Mouse (Mus musculus) midbrain, postnatal 0 days (tissue): ENCODE results near the gene Chst14. TPM values are rescaled to one million over a fixed set of nuclear protein-coding genes. Genes with fewer than 3 reads are reported as not detected.
A peak's percentile ranks its signal among the peaks of the same experiment; 100 is the strongest.

ENCODE experiments used
- ATAC-seq: fragments of 200-750 bp; cut with Nextera tagmentation; 2 replicates; pipeline ENCODE4 v1.8.0; 2017; ENCODE audit warnings: moderate number of reproducible peaks, mild to moderate bottlenecking, moderate TSS enrichment, moderate library complexity; ENCODE audit not compliant: low FRiP score
- DNase-seq: peaks from one replicate; pipeline ENCODE4 v3.0.0-alpha.2; 2015; ENCODE audit warnings: low spot score
- H3K27ac ChIP-seq: fragments of 300-500 bp; sonication (generic); 2 replicates; pipeline ENCODE4 v1.5.1; 2014; ENCODE audit warnings: low read depth, mild to moderate bottlenecking, low read length, mixed read lengths
- H3K27me3 ChIP-seq: fragments of 300-500 bp; sonication (generic); 2 replicates; pipeline ENCODE4 v1.6.1; 2014; ENCODE audit warnings: low read length, control low read depth, mixed read lengths; ENCODE audit not compliant: insufficient read depth
- H3K36me3 ChIP-seq: fragments of 300-500 bp; sonication (generic); 2 replicates; pipeline ENCODE4 v1.6.1; 2014; ENCODE audit warnings: low read length, control low read depth, mixed read lengths; ENCODE audit not compliant: insufficient read depth
- H3K4me1 ChIP-seq: fragments of 300-500 bp; sonication (generic); 2 replicates; pipeline ENCODE4 v1.6.1; 2014; ENCODE audit warnings: mild to moderate bottlenecking, control low read depth, antibody characterized with exemption, low read length, mixed read lengths; ENCODE audit not compliant: insufficient read depth
- H3K4me2 ChIP-seq: fragments of 300-500 bp; sonication (generic); 2 replicates; pipeline ENCODE4 v1.6.1; 2014; ENCODE audit warnings: low read depth, mild to moderate bottlenecking, low read length, mixed read lengths; ENCODE audit not compliant: poor library complexity, severe bottlenecking
- H3K4me3 ChIP-seq: fragments of 300-500 bp; sonication (generic); 2 replicates; pipeline ENCODE4 v1.5.1; 2014; ENCODE audit warnings: low read depth, mild to moderate bottlenecking, low read length, moderate library complexity
- H3K9ac ChIP-seq: fragments of 300-500 bp; sonication (generic); replicated peaks from 2 replicates; pipeline ENCODE4 v1.6.1; 2014; ENCODE audit warnings: mild to moderate bottlenecking, low read length, moderate library complexity, mixed read lengths; ENCODE audit not compliant: poor library complexity, severe bottlenecking
- H3K9me3 ChIP-seq: fragments of 300-500 bp; sonication (generic); 2 replicates; pipeline ENCODE4 v1.6.1; 2016; ENCODE audit warnings: low read length, control low read depth
- CTCF ChIP-seq: IDR thresholded peaks from 2 replicates; pipeline ENCODE4 v1.5.1; 2016; ENCODE audit warnings: antibody characterized with exemption, mild to moderate bottlenecking
- WGBS: fragments of 180-500 bp; shearing (Covaris S2); extraction: QIAGEN DNeasy Blood & Tissue Kit; methylation state at CpG from one replicate; pipeline ENCODE4 v1.1.7; 2014; 5-methylcytosine and 5-hydroxymethylcytosine counted together
- polyA plus RNA-seq: library from polyadenylated mRNA; unstranded; fragments of >200 nt; fragmentation: Nextera tagmentation; extraction: Ambion mirVana; gene quantifications from 2 replicates; pipeline ENCODE4 v1.2.1, GENCODE M21; 2015
- total RNA-seq: library from RNA; depleted of rRNA; stranded (reverse); fragments of >200 nt; gene quantifications from 2 replicates; pipeline ENCODE4 v1.2.3, GENCODE M21; 2014

Chst14 gene
- total and polyA plus RNA-seq, 2 experiments from 2014 or later, result 3.0 to 4.9 TPM

- no peaks in the 10 kb centered on the region for H3K27me3 ChIP-seq
- WGBS, result 59% methylated on average over 2 of the region's 2 CpGs
- H3K36me3 ChIP-seq, result no peaks in the 10 kb centered on the region
- no peaks in the 10 kb centered on the region for H3K4me1 ChIP-seq
- H3K9me3 ChIP-seq, result no peaks in the 10 kb centered on the region
- no peak overlapping the region for H3K27ac ChIP-seq
- H3K9ac ChIP-seq, result no peak overlapping the region
- DNase-seq (no peak), ATAC-seq (no peak)
- TF ChIP-seq CTCF, result no peak
- H3K4me3 ChIP-seq, result no peak overlapping the region
- no peak overlapping the region for H3K4me2 ChIP-seq
Observed at GRCm38 (mm10) chr2:118961546-118961945, 35.2 kb downstream of the Chst14 start.

- Histone ChIP-seq H3K4me1 (no peaks in the 10 kb centered on the region), H3K4me3 (no peak overlapping the region), H3K4me2 (no peak overlapping the region), H3K9ac (no peak overlapping the region), H3K27me3 (no peaks in the 10 kb centered on the region), H3K36me3 (no peaks in the 10 kb centered on the region), H3K9me3 (no peaks in the 10 kb centered on the region), H3K27ac (no peak overlapping the region)
- 60% methylated on average over 9 of the region's 9 CpGs for WGBS
- no peak for DNase-seq
- TF ChIP-seq CTCF, result peak; percentile 28; the same call in 1 of the 2 replicates
- ATAC-seq, result no peak
Observed at GRCm38 (mm10) chr2:118963007-118963675, 36.8 kb downstream of the Chst14 start.

GRCm38 (mm10) chr2:118963676-118964012, 37.3 kb downstream of the Chst14 start:
- no peak overlapping the region for H3K9ac ChIP-seq
- ATAC-seq (no peak), DNase-seq (no peak)
- H3K4me2 ChIP-seq, result no peak overlapping the region
- H3K36me3 ChIP-seq, result no peaks in the 10 kb centered on the region
- no peaks in the 10 kb centered on the region for H3K9me3 ChIP-seq
- WGBS, result 56% methylated on average over 7 of the region's 7 CpGs
- no peak for TF ChIP-seq CTCF
- H3K4me1 ChIP-seq, result no peaks in the 10 kb centered on the region
- no peak overlapping the region for H3K27ac ChIP-seq
- H3K27me3 ChIP-seq, result no peaks in the 10 kb centered on the region
- H3K4me3 ChIP-seq, result no peak overlapping the region

GRCm38 (mm10) chr2:118969585-118970147, 43.4 kb downstream of the Chst14 start:
- H3K4me1 ChIP-seq, result no peaks in the 10 kb centered on the region
- H3K9me3 ChIP-seq, result no peaks in the 10 kb centered on the region
- H3K4me2 ChIP-seq, result no peak overlapping the region
- H3K9ac ChIP-seq, result no peak overlapping the region
- H3K27me3 ChIP-seq, result peaks cover 11% of the 10 kb centered on the region
- WGBS, result 92% methylated on average over 11 of the region's 11 CpGs
- no peak for TF ChIP-seq CTCF
- H3K27ac ChIP-seq, result no peak overlapping the region
- ATAC-seq (no peak), DNase-seq (no peak)
- no peak overlapping the region for H3K4me3 ChIP-seq
- H3K36me3 ChIP-seq, result no peaks in the 10 kb centered on the region

- ATAC-seq (no peak), DNase-seq (no peak)
- no peak overlapping the region for H3K4me2 ChIP-seq
- no peak overlapping the region for H3K9ac ChIP-seq
- H3K9me3 ChIP-seq, result no peaks in the 10 kb centered on the region
- H3K27me3 ChIP-seq, result peaks cover 13% of the 10 kb centered on the region
- WGBS, result 86% methylated on average over 5 of the region's 5 CpGs
- H3K36me3 ChIP-seq, result no peaks in the 10 kb centered on the region
- 0 out of 2 replicates have a peak, but pooled peaks cover 3% of the 10 kb centered on the region for H3K4me1 ChIP-seq
- H3K27ac ChIP-seq, result no peak overlapping the region
- H3K4me3 ChIP-seq, result no peak overlapping the region
- TF ChIP-seq CTCF, result no peak
Observed at GRCm38 (mm10) chr2:118972048-118972447, 45.8 kb downstream of the Chst14 start.

GRCm38 (mm10) chr2:118972687-118973376, 46.5 kb downstream of the Chst14 start:
- Histone ChIP-seq H3K36me3 (no peaks in the 10 kb centered on the region), H3K4me2 (peak overlapping the region; percentile 89), H3K9me3 (no peaks in the 10 kb centered on the region), H3K27me3 (peaks cover 16% of the 10 kb centered on the region), H3K27ac (no peak overlapping the region), H3K4me3 (peak overlapping the region; percentile 39), H3K4me1 (0 out of 2 replicates have a peak, but pooled peaks cover 3% of the 10 kb centered on the region), H3K9ac (peak overlapping the region; percentile 39)
- ATAC-seq (peak; percentile 59), DNase-seq (peak; percentile 84)
- WGBS, result 1% methylated on average over 33 of the region's 33 CpGs
- TF ChIP-seq CTCF, result peak; percentile 91
